Mouse (Mus musculus): ENCODE measurements at regions not wholly inside any gene's neighbourhood (a gene's known extent, or its start where the extent isn't known, plus 50 kb on each side); places are given as distances from the start of the nearest gene placed in this dataset.

DNA sequence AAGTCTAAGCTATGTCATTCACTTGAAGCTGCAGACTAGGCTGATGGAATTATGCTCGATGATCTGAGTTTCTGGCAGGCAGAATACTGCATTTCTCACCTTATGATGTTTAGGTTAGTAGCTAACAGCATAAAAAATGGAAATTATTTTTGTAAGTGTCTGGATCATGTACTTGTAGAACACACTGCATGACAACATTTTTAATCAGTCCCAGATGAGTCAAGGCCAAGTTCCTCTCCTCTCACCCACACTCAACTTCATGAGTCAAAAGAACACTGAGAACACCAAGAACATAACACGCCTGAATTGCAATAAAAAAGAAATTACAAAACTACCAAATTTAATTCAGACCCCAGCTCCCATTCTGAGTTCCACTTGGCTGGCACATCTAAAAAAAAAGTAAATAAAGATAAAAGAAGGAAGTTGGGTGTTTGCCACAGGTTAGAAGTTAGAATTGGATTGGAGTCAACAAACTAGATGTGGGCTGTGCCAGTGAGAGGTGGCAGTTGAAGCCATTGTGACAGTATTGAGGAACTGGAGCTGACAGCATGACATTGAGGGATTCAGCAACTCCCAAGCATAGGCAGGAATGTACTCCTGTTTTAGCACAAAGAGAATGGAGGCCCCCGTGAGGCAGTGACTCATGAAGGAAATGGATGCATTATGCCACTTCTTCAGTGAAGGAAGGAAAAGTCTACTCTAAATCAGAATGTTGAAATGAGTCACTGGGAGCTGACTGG, 222.8 kb upstream of the 4931408C20Rik start:
- peak; percentile 56 to 73 for DNase-seq (ENCODE audit: low spot score in 2 of 2)

DNA sequence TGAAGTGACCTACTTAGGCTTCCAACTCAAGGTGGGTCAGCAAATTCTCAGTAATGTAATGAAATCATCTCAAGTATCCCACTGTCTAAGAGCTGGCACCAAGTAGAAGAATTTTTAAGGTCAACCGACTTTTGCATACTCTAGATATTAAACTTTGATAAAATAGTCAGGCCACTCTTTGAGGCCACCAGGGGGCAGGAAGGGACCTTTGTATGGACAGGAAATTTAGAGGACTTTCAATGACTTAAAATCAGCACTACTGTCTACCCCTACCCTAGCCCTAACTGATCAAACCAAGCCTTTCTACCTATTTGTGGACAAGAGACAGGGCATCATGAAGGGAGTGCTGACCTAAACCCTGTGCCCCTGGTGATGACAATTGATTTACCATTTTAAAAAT, 215.0 kb upstream of the 4931408C20Rik start:
- DNase-seq (ENCODE audit: low spot score in 2 of 2) = no peak

DNA sequence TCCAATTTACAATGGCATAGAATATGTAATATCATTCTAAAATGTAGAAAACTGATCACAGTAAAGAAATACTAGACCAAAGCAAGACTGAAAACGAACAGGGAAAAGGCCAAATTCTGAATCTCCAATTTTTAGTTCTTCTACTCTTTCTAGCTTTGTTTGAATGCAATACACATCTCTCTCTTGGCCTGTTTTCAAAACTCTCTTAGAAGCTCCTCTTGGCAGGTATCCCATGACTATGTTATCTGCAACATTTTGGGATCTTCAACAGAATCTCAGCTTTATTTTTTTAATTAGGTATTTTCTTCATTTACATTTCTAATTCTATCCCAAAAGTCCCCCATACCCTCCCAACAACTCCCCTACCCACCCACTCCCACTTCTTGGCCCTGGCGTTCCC, 170.2 kb upstream of the 4931408C20Rik start:
- DNase-seq (ENCODE audit: low spot score in 2 of 2) = no peak

- DNase-seq (ENCODE audit: low spot score in 2 of 2) = no peak
Measured at GRCm38 (mm10) chr1:26853802-26854201, 166.5 kb upstream of the 4931408C20Rik start.

GRCm38 (mm10) chr1:26809259-26809658, 122.0 kb upstream of the 4931408C20Rik start:
- DNase-seq (ENCODE audit: low spot score in 2 of 2) = no peak

DNA sequence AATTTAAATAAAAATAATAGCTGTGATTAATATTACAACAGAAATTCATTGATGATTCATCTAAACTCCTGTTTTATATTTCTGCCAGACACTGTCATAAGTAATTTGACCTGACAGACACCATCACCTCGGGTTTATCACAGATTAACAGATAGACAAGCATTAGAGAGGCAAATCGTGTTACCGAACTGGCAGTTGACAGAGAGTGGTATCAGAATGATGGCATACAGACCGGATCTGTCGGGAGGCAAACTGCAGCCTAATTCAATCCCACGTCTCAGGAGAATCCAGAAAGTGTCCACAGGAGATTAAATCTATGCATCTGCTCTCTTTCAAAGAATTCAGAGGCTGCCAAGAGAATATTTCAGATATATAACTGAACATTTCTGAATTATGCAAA, 77.8 kb upstream of the 4931408C20Rik start:
- no peak for DNase-seq (ENCODE audit: low spot score in 2 of 2)
